Mouse (Mus musculus): Measurements from ENCODE around the gene Prcp.
A peak's percentile ranks its signal among the peaks of the same experiment; 100 is the strongest.

Prcp gene

GRCm38 (mm10) chr7:92874116-92874675, at the start of gene Prcp, which contains the start of gene Ddias:
Prcp (plus strand) TSS chr7:92874470.
Ddias (minus strand) TSS chr7:92874247.
- DNase-seq (ENCODE audit: low read depth, low spot score): peak; percentile 95

GRCm38 (mm10) chr7:92826248-92826647, 48.0 kb upstream of the Prcp start:
- DNase-seq (ENCODE audit: low read depth, low spot score): no peak

GRCm38 (mm10) chr7:92827981-92828380, 46.3 kb upstream of the Prcp start:
- no peak for DNase-seq (ENCODE audit: low read depth, low spot score)

GRCm38 (mm10) chr7:92832395-92832794, 41.9 kb upstream of the Prcp start:
- DNase-seq (ENCODE audit: low read depth, low spot score): no peak

GRCm38 (mm10) chr7:92834391-92834790, 39.9 kb upstream of the Prcp start:
- DNase-seq (ENCODE audit: low read depth, low spot score): no peak

- no peak for DNase-seq (ENCODE audit: low read depth, low spot score)
Measured at GRCm38 (mm10) chr7:92836447-92836846, 37.8 kb upstream of the Prcp start.

GRCm38 (mm10) chr7:92837226-92837625, 37.0 kb upstream of the Prcp start:
- no peak for DNase-seq (ENCODE audit: low read depth, low spot score)

GRCm38 (mm10) chr7:92837907-92838306, 36.4 kb upstream of the Prcp start:
- no peak for DNase-seq (ENCODE audit: low read depth, low spot score)

GRCm38 (mm10) chr7:92842254-92842653, 32.0 kb upstream of the Prcp start:
- DNase-seq (ENCODE audit: low read depth, low spot score): no peak

GRCm38 (mm10) chr7:92848246-92848645, 26.0 kb upstream of the Prcp start:
- DNase-seq (ENCODE audit: low read depth, low spot score): no peak

- DNase-seq (ENCODE audit: low read depth, low spot score): peak; percentile 39
Measured at GRCm38 (mm10) chr7:92866526-92866925, 7.7 kb upstream of the Prcp start.

GRCm38 (mm10) chr7:92870161-92870560, 4.1 kb upstream of the Prcp start:
- DNase-seq (ENCODE audit: low read depth, low spot score): peak; percentile 20

GRCm38 (mm10) chr7:92871596-92871995, 2.7 kb upstream of the Prcp start:
- DNase-seq (ENCODE audit: low read depth, low spot score): no peak

GRCm38 (mm10) chr7:92874761-92875408, 615 bp downstream of the Prcp start:
- DNase-seq (ENCODE audit: low read depth, low spot score): peak; percentile 94

- DNase-seq (ENCODE audit: low read depth, low spot score): no peak
Measured at GRCm38 (mm10) chr7:92876066-92876465, 1.8 kb downstream of the Prcp start.

- DNase-seq (ENCODE audit: low read depth, low spot score): no peak
Measured at GRCm38 (mm10) chr7:92876538-92876937, 2.3 kb downstream of the Prcp start.

- DNase-seq (ENCODE audit: low read depth, low spot score): no peak
Measured at GRCm38 (mm10) chr7:92878575-92879285, 4.5 kb downstream of the Prcp start.

- DNase-seq (ENCODE audit: low read depth, low spot score): no peak
Measured at GRCm38 (mm10) chr7:92883850-92884716, 9.8 kb downstream of the Prcp start.

- no peak for DNase-seq (ENCODE audit: low read depth, low spot score)
Measured at GRCm38 (mm10) chr7:92884998-92885660, 10.9 kb downstream of the Prcp start.

- DNase-seq (ENCODE audit: low read depth, low spot score): no peak
Measured at GRCm38 (mm10) chr7:92886801-92887200, 12.5 kb downstream of the Prcp start.

- no peak for DNase-seq (ENCODE audit: low read depth, low spot score)
Measured at GRCm38 (mm10) chr7:92887230-92887629, 13.0 kb downstream of the Prcp start.
